Mouse (Mus musculus) midbrain, postnatal 0 days (tissue): ENCODE results near the gene B3gnt8. TPM values are rescaled to one million over a fixed set of nuclear protein-coding genes. Genes with fewer than 3 reads are reported as not detected.

Experiments used
- ATAC-seq: fragments of 200-750 bp; cut with Nextera tagmentation; 2 replicates; pipeline ENCODE4 v1.8.0; 2017; ENCODE audit warnings: moderate number of reproducible peaks, mild to moderate bottlenecking, moderate TSS enrichment, moderate library complexity; ENCODE audit not compliant: low FRiP score
- DNase-seq: peaks from one replicate; pipeline ENCODE4 v3.0.0-alpha.2; 2015; ENCODE audit warnings: low spot score
- H3K27ac ChIP-seq: fragments of 300-500 bp; sonication (generic); 2 replicates; pipeline ENCODE4 v1.5.1; 2014; ENCODE audit warnings: low read depth, mild to moderate bottlenecking, low read length, mixed read lengths
- H3K27me3 ChIP-seq: fragments of 300-500 bp; sonication (generic); 2 replicates; pipeline ENCODE4 v1.6.1; 2014; ENCODE audit warnings: low read length, control low read depth, mixed read lengths; ENCODE audit not compliant: insufficient read depth
- H3K36me3 ChIP-seq: fragments of 300-500 bp; sonication (generic); 2 replicates; pipeline ENCODE4 v1.6.1; 2014; ENCODE audit warnings: low read length, control low read depth, mixed read lengths; ENCODE audit not compliant: insufficient read depth
- H3K4me1 ChIP-seq: fragments of 300-500 bp; sonication (generic); 2 replicates; pipeline ENCODE4 v1.6.1; 2014; ENCODE audit warnings: mild to moderate bottlenecking, control low read depth, antibody characterized with exemption, low read length, mixed read lengths; ENCODE audit not compliant: insufficient read depth
- H3K4me2 ChIP-seq: fragments of 300-500 bp; sonication (generic); 2 replicates; pipeline ENCODE4 v1.6.1; 2014; ENCODE audit warnings: low read depth, mild to moderate bottlenecking, low read length, mixed read lengths; ENCODE audit not compliant: poor library complexity, severe bottlenecking
- H3K4me3 ChIP-seq: fragments of 300-500 bp; sonication (generic); 2 replicates; pipeline ENCODE4 v1.5.1; 2014; ENCODE audit warnings: low read depth, mild to moderate bottlenecking, low read length, moderate library complexity
- H3K9ac ChIP-seq: fragments of 300-500 bp; sonication (generic); replicated peaks from 2 replicates; pipeline ENCODE4 v1.6.1; 2014; ENCODE audit warnings: mild to moderate bottlenecking, low read length, moderate library complexity, mixed read lengths; ENCODE audit not compliant: poor library complexity, severe bottlenecking
- H3K9me3 ChIP-seq: fragments of 300-500 bp; sonication (generic); 2 replicates; pipeline ENCODE4 v1.6.1; 2016; ENCODE audit warnings: low read length, control low read depth
- CTCF ChIP-seq: IDR thresholded peaks from 2 replicates; pipeline ENCODE4 v1.5.1; 2016; ENCODE audit warnings: antibody characterized with exemption, mild to moderate bottlenecking
- WGBS: fragments of 180-500 bp; shearing (Covaris S2); extraction: QIAGEN DNeasy Blood & Tissue Kit; methylation state at CpG from one replicate; pipeline ENCODE4 v1.1.7; 2014; 5-methylcytosine and 5-hydroxymethylcytosine counted together
- polyA plus RNA-seq: library from polyadenylated mRNA; unstranded; fragments of >200 nt; fragmentation: Nextera tagmentation; extraction: Ambion mirVana; gene quantifications from 2 replicates; pipeline ENCODE4 v1.2.1, GENCODE M21; 2015
- total RNA-seq: library from RNA; depleted of rRNA; stranded (reverse); fragments of >200 nt; gene quantifications from 2 replicates; pipeline ENCODE4 v1.2.3, GENCODE M21; 2014

B3gnt8 gene
- total and polyA plus RNA-seq, 2 experiments from 2014 or later: 0.62 to 1.4 TPM

DNA sequence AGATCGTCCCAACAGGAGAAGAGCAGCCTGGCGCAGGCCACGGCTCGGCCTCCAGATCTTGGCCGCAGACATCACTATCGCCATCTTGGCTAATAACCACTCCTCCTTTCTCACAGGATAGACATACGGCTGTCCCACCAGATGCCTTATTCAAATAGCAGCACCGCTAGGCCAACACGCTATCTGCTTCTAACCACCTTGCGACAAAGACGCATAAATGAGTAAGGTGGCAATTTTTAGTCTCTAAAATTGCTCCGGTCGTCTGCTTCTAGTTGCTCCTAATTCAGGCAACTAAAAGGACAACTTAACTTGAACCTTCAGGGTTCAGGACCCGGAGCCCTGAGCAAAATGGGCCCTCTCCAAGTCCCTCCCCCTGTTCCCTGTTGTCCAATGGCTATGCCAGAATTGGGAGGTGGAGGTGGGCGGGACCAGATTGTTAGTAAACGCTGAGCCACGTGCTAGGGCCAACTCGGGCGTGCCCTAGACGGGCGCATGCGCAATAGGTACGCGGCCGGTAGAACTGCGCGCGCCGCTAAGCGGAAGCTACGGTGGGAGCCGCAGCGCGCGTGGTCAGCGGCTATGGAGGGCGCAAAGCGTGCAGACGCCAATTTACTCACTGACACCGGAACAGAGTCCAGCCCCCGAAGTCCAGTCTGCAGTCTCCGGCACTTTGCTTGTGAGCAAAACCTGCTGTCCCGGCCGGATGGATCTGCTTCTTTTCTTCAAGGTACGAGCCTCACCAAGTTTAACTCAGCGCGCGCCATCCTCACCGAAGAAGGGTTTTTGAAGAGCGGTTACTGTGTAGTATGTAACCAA is 32.4 kb downstream of the B3gnt8 start, which contains the start of the genes Bckdha and Exosc5:
TSS of gene Bckdha (minus strand) at position 325 of the 816 bp plus-strand sequence.
TSS of gene Exosc5 (plus strand) at position 508 of the 816 bp plus-strand sequence.
- ATAC-seq (peak; percentile 99), DNase-seq (peak; percentile 100)
- no peaks in the 10 kb centered on the region for H3K36me3 ChIP-seq
- no peaks in the 10 kb centered on the region for H3K9me3 ChIP-seq
- peaks cover 9% of the 10 kb centered on the region; the same call in 1 of the 2 replicates for H3K4me1 ChIP-seq
- H3K27me3 ChIP-seq: no peaks in the 10 kb centered on the region
- H3K27ac ChIP-seq: peak within 1 kb of the TSS; percentile 75
- peak within 1 kb of the TSS; percentile 73 for H3K9ac ChIP-seq
- H3K4me3 ChIP-seq: peak within 1 kb of the TSS; percentile 70
- H3K4me2 ChIP-seq: peak within 1 kb of the TSS; percentile 82
- no peak for TF ChIP-seq CTCF
- under 1% methylated on average over 46 of the region's 50 CpGs for WGBS

DNA sequence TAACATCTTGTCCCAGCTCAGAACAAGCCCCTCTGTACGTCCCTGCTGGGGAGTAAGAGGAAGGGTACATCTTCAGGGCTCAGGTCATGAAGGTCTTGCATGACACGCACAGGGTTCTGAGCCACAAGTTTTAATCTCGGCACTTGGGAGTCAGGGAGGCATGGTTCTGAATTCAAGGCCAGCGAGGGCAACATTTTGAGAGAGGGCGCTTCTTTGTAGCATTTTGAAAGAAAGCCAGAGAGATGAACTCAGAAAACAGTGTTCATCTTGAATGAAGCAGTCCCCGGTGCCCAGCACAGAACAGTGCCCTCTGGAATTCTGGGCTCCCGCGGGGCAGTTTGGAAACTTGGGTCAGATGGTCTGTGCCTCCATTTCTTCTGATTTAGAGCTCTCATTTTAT is 39.9 kb downstream of the B3gnt8 start:
- no peaks in the 10 kb centered on the region for H3K9me3 ChIP-seq
- 94% methylated on average over 8 of the region's 8 CpGs for WGBS
- peaks cover 39% of the 10 kb centered on the region for H3K36me3 ChIP-seq

DNA sequence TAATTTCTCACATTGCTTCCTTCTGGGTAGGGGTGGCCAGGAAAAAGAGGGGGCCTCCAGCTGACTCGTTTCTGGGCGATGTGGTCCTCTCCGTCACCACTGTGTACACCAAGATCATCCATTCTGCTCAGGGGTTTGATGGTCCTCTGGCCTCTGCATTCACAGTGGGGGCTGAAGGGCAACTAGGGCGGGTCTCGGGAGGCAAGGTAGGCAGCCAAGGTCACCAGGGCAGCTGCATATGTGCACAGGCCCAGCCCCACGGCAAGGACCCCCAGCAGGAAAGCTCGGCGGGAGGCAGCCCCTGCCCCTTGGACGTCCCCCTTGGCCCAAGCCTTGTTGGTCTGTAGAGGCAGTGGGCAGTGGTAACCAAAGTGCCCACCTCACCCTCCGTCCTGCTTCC is 42.7 kb downstream of the B3gnt8 start:
- 0 out of 2 replicates have a peak, but pooled peaks cover 5% of the 10 kb centered on the region for H3K27me3 ChIP-seq
- no peaks in the 10 kb centered on the region for H3K4me1 ChIP-seq
- 88% methylated on average over 10 of the region's 10 CpGs for WGBS
- DNase-seq (no peak), ATAC-seq (no peak)
- no peak overlapping the region for H3K4me3 ChIP-seq
- no peak overlapping the region for H3K4me2 ChIP-seq
- H3K36me3 ChIP-seq: peaks cover 37% of the 10 kb centered on the region
- H3K9me3 ChIP-seq: no peaks in the 10 kb centered on the region
- H3K9ac ChIP-seq: no peak overlapping the region
- no peak for TF ChIP-seq CTCF
- no peak overlapping the region for H3K27ac ChIP-seq

More for the DNA sequence above, 39.9 kb downstream of the B3gnt8 start:
- Histone ChIP-seq H3K4me1 (no peaks in the 10 kb centered on the region), H3K27me3 (no peaks in the 10 kb centered on the region), H3K9ac (no peak overlapping the region), H3K27ac (no peak overlapping the region), H3K4me3 (no peak overlapping the region), H3K4me2 (no peak overlapping the region)
- no peak for TF ChIP-seq CTCF
- ATAC-seq: no peak
- no peak for DNase-seq

DNA sequence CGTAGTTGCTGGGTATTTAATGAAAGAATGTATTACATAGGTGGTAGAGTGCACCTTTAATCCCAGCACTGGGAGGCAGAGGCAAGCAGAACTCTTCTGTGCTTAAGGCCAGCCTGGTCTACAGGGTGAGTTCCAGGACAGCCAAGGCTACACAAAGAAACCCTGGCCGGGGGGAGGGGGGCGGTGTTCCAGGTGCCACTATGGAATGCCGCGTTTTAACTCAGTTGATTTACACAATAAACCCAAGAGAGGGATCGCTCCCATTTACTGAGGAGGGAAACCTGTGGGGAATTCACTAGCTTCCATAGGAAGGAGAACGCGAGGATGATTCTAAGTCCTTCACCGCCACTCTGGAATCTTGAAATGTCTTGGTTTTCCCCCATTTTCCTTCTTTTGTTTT is 43.2 kb downstream of the B3gnt8 start:
- 80% methylated on average over 9 of the region's 9 CpGs for WGBS

DNA sequence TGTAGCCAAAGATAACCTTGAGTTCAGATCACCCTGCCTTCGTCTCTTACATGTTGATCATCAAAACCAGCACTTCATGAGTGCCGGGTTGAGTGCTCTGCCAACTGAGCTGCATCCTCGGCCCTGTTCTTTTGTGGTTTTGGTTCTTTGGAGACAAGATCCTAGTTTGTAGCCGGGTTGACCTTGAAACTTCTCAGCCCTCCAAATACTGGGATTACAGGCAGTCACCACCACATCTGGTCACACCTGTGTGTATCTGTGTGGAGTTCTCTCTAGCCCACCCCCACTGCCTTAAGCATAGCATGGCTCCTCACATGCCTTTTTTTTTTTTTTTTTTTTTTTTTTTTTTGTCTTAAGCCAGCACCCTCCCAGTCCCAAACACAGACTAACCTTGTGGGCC is 43.6 kb downstream of the B3gnt8 start:
- no peak overlapping the region for H3K4me3 ChIP-seq
- H3K9me3 ChIP-seq: no peaks in the 10 kb centered on the region
- no peak overlapping the region for H3K27ac ChIP-seq
- no peaks in the 10 kb centered on the region for H3K4me1 ChIP-seq
- ATAC-seq (no peak), DNase-seq (no peak)
- H3K36me3 ChIP-seq: peaks cover 31% of the 10 kb centered on the region
- TF ChIP-seq CTCF: no peak
- H3K9ac ChIP-seq: no peak overlapping the region
- WGBS: 94% methylated on average over 4 of the region's 4 CpGs
- H3K4me2 ChIP-seq: no peak overlapping the region
- H3K27me3 ChIP-seq: 0 out of 2 replicates have a peak, but pooled peaks cover 5% of the 10 kb centered on the region

More for the DNA sequence above, 43.2 kb downstream of the B3gnt8 start:
- H3K27me3 ChIP-seq: 0 out of 2 replicates have a peak, but pooled peaks cover 5% of the 10 kb centered on the region
- no peak overlapping the region for H3K9ac ChIP-seq
- ATAC-seq (no peak), DNase-seq (no peak)
- no peak overlapping the region for H3K4me2 ChIP-seq
- no peak overlapping the region for H3K4me3 ChIP-seq
- no peak for TF ChIP-seq CTCF
- H3K36me3 ChIP-seq: peaks cover 34% of the 10 kb centered on the region
- no peaks in the 10 kb centered on the region for H3K4me1 ChIP-seq
- no peak overlapping the region for H3K27ac ChIP-seq
- no peaks in the 10 kb centered on the region for H3K9me3 ChIP-seq

DNA sequence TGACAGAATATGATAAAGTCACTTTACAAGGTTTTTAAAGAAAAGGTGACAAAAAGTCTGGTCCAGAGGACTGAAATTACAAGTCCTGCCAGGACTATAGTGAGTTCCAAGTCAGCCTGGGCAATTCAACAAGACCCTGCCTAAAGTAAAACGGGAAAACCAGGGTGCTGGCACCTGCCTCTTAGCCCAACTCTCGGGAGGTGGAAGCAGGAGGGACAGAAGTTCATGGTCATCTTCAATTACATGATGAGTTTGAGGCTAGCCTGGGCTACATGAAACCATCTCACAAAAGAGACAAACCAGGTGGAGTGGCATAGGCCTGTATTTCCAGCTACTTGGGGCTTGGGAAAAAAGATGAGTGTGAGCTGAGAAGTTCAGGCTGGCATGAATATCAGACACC is 45.2 kb downstream of the B3gnt8 start:
- WGBS: 76% methylated on average over 2 of the region's 2 CpGs
- Histone ChIP-seq H3K27me3 (0 out of 2 replicates have a peak, but pooled peaks cover 5% of the 10 kb centered on the region), H3K36me3 (peaks cover 24% of the 10 kb centered on the region), H3K4me2 (no peak overlapping the region), H3K4me1 (no peaks in the 10 kb centered on the region), H3K4me3 (no peak overlapping the region), H3K27ac (no peak overlapping the region), H3K9me3 (no peaks in the 10 kb centered on the region), H3K9ac (no peak overlapping the region)
- no peak for DNase-seq
- TF ChIP-seq CTCF: no peak
- ATAC-seq: no peak
